Mouse (Mus musculus): ENCODE data around the gene Cdh3.

- TF ChIP-seq CTCF (IDR thresholded peaks at IDR 0.05; ENCODE audit: extremely low read depth, insufficient read length, insufficient replicate concordance, low read depth, low read length), result no peak
- TF ChIP-seq POLR2A (IDR thresholded peaks at IDR 0.05; ENCODE audit: low read depth, low read length), result no peak
Observed at GRCm38 (mm10) chr8:106574283-106574682, 63.6 kb downstream of the Cdh3 start.

Data from small intestine, adult 2 months (tissue).